Mouse (Mus musculus) stomach, postnatal 0 days (tissue): Measurements from ENCODE around the gene Galnt10.

ENCODE experiments used
- CTCF ChIP-seq: IDR thresholded peaks from 2 replicates; pipeline ENCODE4 v1.5.1; 2016; ENCODE audit warnings: antibody characterized with exemption, low read depth, mild to moderate bottlenecking, moderate library complexity
- EP300 ChIP-seq: optimal IDR thresholded peaks from 2 replicates; pipeline ENCODE3; 2016; ENCODE audit warnings: antibody characterized with exemption

DNA sequence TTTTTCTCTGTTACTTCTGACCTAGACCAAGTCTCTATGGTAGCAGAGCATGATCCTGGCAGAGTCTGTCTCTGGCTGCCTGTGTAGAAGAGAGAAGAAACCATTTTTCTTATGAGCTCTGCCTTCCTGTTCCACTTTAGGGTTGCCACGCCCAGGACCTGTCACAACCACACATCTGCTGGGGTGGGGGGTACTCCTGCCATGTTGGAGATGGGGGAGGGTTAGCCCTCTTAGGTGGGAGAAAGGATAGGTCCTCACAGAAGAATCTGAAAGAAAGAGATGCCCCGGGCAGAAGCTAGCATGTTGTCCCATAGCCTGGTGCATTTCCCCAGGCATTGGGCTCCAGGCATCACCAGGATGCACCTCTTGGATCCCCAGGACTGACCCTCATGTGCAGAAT lies 5.6 kb downstream of the Galnt10 start:
- TF ChIP-seq CTCF (no peak), EP300 (no peak)
